Mouse (Mus musculus) CH12.LX (cell line): ENCODE measurements around the gene Camkk2. TPM values are rescaled to one million over a fixed set of nuclear protein-coding genes. Genes with fewer than 3 reads are reported as not detected.

Experiments used
- DNase-seq: peaks from one replicate; pipeline ENCODE4 v3.0.0-alpha.2; 2013; ENCODE audit errors: extremely low read depth
- H3K27ac ChIP-seq: 2 replicates; pipeline ENCODE4 v1.5.1; 2012; ENCODE audit warnings: low read depth, mild to moderate bottlenecking, control low read depth, moderate library complexity; ENCODE audit not compliant: insufficient read depth
- H3K27me3 ChIP-seq: replicated peaks from 2 replicates; pipeline ENCODE3; 2012; ENCODE audit warnings: inconsistent platforms
- H3K36me3 ChIP-seq, 2 experiments: replicated peaks in 1 of 2; 2 replicates each; pipeline versions ENCODE3 to v1.6.1; 2012; ENCODE audit warnings: inconsistent platforms in 1 of 2, low read length in 1 of 2, mild to moderate bottlenecking in 1 of 2, mixed read lengths in 1 of 2, moderate library complexity in 1 of 2; ENCODE audit not compliant: control insufficient read depth in 1 of 2, insufficient read depth in 1 of 2
- H3K4me1 ChIP-seq, 2 experiments: 2 replicates each; pipeline ENCODE4 v1.6.1; 2012; ENCODE audit warnings: inconsistent platforms in 1 of 2, moderate library complexity in 1 of 2; ENCODE audit not compliant: insufficient read depth in 2 of 2, control insufficient read depth in 1 of 2
- H3K4me2 ChIP-seq: 2 replicates; pipeline ENCODE4 v1.6.1; 2012; ENCODE audit warnings: low read depth, mild to moderate bottlenecking, control low read depth; ENCODE audit not compliant: poor library complexity, insufficient read depth, severe bottlenecking
- H3K4me3 ChIP-seq, 3 experiments: fragments of 150-350 bp in 1 of 3; sonication (generic) in 1 of 3; replicated peaks in 1 of 3; 2 replicates each; pipeline versions ENCODE3 to v1.5.1; 2011 to 2012; ENCODE audit warnings: low read depth in 2 of 3, low read length in 2 of 3, mild to moderate bottlenecking in 2 of 3, moderate library complexity in 2 of 3, control low read depth in 1 of 3, improper control_type of control experiment in 1 of 3, inconsistent platforms in 1 of 3, mixed read lengths in 1 of 3; ENCODE audit not compliant: poor library complexity in 1 of 3
- H3K79me2 ChIP-seq: replicated peaks from 2 replicates; pipeline ENCODE4 v1.6.1; 2012; ENCODE audit warnings: mild to moderate bottlenecking, moderate library complexity; ENCODE audit not compliant: control insufficient read depth, poor library complexity, insufficient read depth, severe bottlenecking; ENCODE audit errors: extremely low read depth
- H3K9ac ChIP-seq: 2 replicates; pipeline ENCODE4 v1.6.1; 2012; ENCODE audit warnings: low read depth, mild to moderate bottlenecking, control low read depth, moderate library complexity; ENCODE audit not compliant: insufficient read depth
- H3K9me3 ChIP-seq: replicated peaks from 2 replicates; pipeline ENCODE3; 2012; ENCODE audit warnings: low read length, inconsistent platforms, mixed read lengths
- BHLHE40 ChIP-seq: IDR thresholded peaks from 2 replicates; pipeline ENCODE4 v1.6.1; 2011; ENCODE audit warnings: mild to moderate bottlenecking, low read depth, low read length, improper control_type of control experiment
- CHD1 ChIP-seq: IDR thresholded peaks from 2 replicates; pipeline ENCODE4 v1.6.1; 2012; ENCODE audit warnings: low read depth, low read length, improper control_type of control experiment, inconsistent platforms
- CHD2 ChIP-seq: IDR thresholded peaks from 2 replicates; pipeline ENCODE4 v1.6.1; 2011; ENCODE audit warnings: low read length, improper control_type of control experiment
- EP300 ChIP-seq: IDR thresholded peaks from 2 replicates; pipeline ENCODE4 v1.6.1; 2011; ENCODE audit warnings: low read length, improper control_type of control experiment
- GABPA ChIP-seq: IDR thresholded peaks from 2 replicates; pipeline ENCODE4 v1.6.1; 2012; ENCODE audit warnings: low read depth, low read length, improper control_type of control experiment, inconsistent platforms; ENCODE audit not compliant: insufficient replicate concordance
- MAFK ChIP-seq: IDR thresholded peaks from 2 replicates; pipeline ENCODE4 v1.6.1; 2011; ENCODE audit warnings: low read length, improper control_type of control experiment; ENCODE audit not compliant: insufficient replicate concordance
- MAX ChIP-seq: IDR thresholded peaks from 2 replicates; pipeline ENCODE4 v1.6.1; 2011; ENCODE audit warnings: low read length, improper control_type of control experiment
- MAZ ChIP-seq: IDR thresholded peaks from 2 replicates; pipeline ENCODE4 v1.6.1; 2012; ENCODE audit warnings: low read depth, mild to moderate bottlenecking, inconsistent platforms, low read length, improper control_type of control experiment, moderate library complexity
- MEF2A ChIP-seq: IDR thresholded peaks from 2 replicates; pipeline ENCODE4 v1.6.1; 2014; ENCODE audit warnings: low read depth, mild to moderate bottlenecking, inconsistent platforms, low read length, improper control_type of control experiment, borderline replicate concordance
- MXI1 ChIP-seq: IDR thresholded peaks from 2 replicates; pipeline ENCODE4 v1.6.1; 2011; ENCODE audit warnings: mild to moderate bottlenecking, low read depth, low read length, improper control_type of control experiment
- MYC ChIP-seq: IDR thresholded peaks from 2 replicates; pipeline ENCODE4 v1.6.1; 2011; ENCODE audit warnings: low read depth, mild to moderate bottlenecking, improper control_type of control experiment, low read length
- NELFE ChIP-seq: IDR thresholded peaks from 2 replicates; pipeline ENCODE4 v1.6.1; 2011; ENCODE audit warnings: low read depth, low read length, improper control_type of control experiment
- NRF1 ChIP-seq: IDR thresholded peaks from 2 replicates; pipeline ENCODE4 v1.6.1; 2014; ENCODE audit warnings: low read depth, mild to moderate bottlenecking, inconsistent platforms, low read length, improper control_type of control experiment, moderate library complexity
- POLR2A ChIP-seq: IDR thresholded peaks from 2 replicates; pipeline ENCODE4 v1.6.1; 2011; ENCODE audit warnings: low read depth, mild to moderate bottlenecking, improper control_type of control experiment, low read length
- POLR2AphosphoS2 ChIP-seq: IDR thresholded peaks from 2 replicates; pipeline ENCODE4 v1.6.1; 2011; ENCODE audit warnings: low read depth, low read length, improper control_type of control experiment
- RCOR1 ChIP-seq: conservative IDR thresholded peaks from 2 replicates; pipeline ENCODE4 v1.6.1; 2012; ENCODE audit warnings: low read depth, mild to moderate bottlenecking, inconsistent platforms, low read length, improper control_type of control experiment
- SIN3A ChIP-seq: IDR thresholded peaks from 2 replicates; pipeline ENCODE4 v1.6.1; 2012; ENCODE audit warnings: low read length, improper control_type of control experiment, inconsistent platforms
- TBP ChIP-seq: conservative IDR thresholded peaks from 2 replicates; pipeline ENCODE4 v1.6.1; 2011; ENCODE audit warnings: low read depth, low read length, improper control_type of control experiment
- TCF12 ChIP-seq: IDR thresholded peaks from 2 replicates; pipeline ENCODE4 v1.6.1; 2014; ENCODE audit warnings: low read depth, mild to moderate bottlenecking, inconsistent platforms, low read length, improper control_type of control experiment
- UBTF ChIP-seq: IDR thresholded peaks from 2 replicates; pipeline ENCODE4 v1.6.1; 2012; ENCODE audit warnings: low read depth, mild to moderate bottlenecking, inconsistent platforms, low read length, improper control_type of control experiment, moderate library complexity
- USF1 ChIP-seq: IDR thresholded peaks from 2 replicates; pipeline ENCODE4 v1.6.1; 2014; ENCODE audit warnings: low read depth, mild to moderate bottlenecking, inconsistent platforms, low read length, improper control_type of control experiment
- USF2 ChIP-seq: conservative IDR thresholded peaks from 2 replicates; pipeline ENCODE4 v1.6.1; 2011; ENCODE audit warnings: low read depth, low read length, improper control_type of control experiment
- ZKSCAN1 ChIP-seq: IDR thresholded peaks from 2 replicates; pipeline ENCODE4 v1.6.1; 2012; ENCODE audit warnings: low read depth, inconsistent platforms, low read length, improper control_type of control experiment, borderline replicate concordance
- ZMIZ1 ChIP-seq: IDR thresholded peaks from 2 replicates; pipeline ENCODE4 v1.6.1; 2012; ENCODE audit warnings: low read depth, mild to moderate bottlenecking, inconsistent platforms, low read length, improper control_type of control experiment
- ZNF384 ChIP-seq: IDR thresholded peaks from 2 replicates; pipeline ENCODE4 v1.6.1; 2012; ENCODE audit warnings: low read depth, low read length, improper control_type of control experiment, inconsistent platforms
- dilution Hi-C: fragments of 300-500 bp; cut with MboI; formaldehyde crosslinking; loops from 2 replicates; pipeline ENCODE4 v1.14.3; 2020; ENCODE audit warnings: low sequenced_read_pairs; ENCODE audit not compliant: extremely low pct_unique_long_range_greater_than_20kb, extremely low pct_ligation_motif_present
- in situ Hi-C: fragments of 300-500 bp; cut with MboI; formaldehyde crosslinking; loops from 3 replicates; pipeline ENCODE4 v1.14.3; 2019; ENCODE audit warnings: low sequenced_read_pairs, low pct_ligation_motif_present, low pct_unique_long_range_greater_than_20kb, mixed read lengths
- polyA plus RNA-seq: library from polyadenylated mRNA; unstranded; fragments of >175 nt; gene quantifications from 2 replicates; pipeline ENCODE4 v1.2.1, GENCODE M21; 2012; ENCODE audit warnings: low read depth; ENCODE audit not compliant: insufficient read length
- total RNA-seq, 2 experiments: library from RNA; depleted of rRNA; stranded (reverse); fragments of 300-350 nt in 1 of 2; fragments of >200 nt in 1 of 2; gene quantifications; 2 replicates each; pipeline ENCODE4 v1.2.3; 2012 to 2014

Gene Camkk2
- total and polyA plus RNA-seq, 3 experiments, result 8.6 to 12.7 (median 12.3) TPM

DNA sequence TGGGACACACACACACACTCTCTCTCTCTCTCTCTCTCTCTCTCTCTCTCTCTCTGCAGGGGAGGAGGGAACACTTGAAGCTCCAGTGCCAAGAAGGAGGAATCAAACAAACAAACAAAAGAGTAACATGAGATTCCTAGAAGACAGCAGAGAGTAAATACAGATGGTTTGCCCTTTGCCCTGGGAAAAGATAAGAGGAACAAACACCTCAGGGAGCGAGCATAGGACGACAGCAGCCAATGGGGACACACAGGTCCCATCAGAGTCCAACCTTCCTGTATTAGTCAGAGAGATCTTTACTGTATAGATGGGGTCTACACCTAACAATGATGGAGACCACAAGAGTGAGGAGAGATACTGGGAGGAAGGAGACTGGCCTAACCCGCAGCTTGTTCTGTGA, 18.7 kb upstream of the Camkk2 start:
- Histone ChIP-seq H3K4me1 (peaks cover 0 to 54% of the 10 kb centered on the region in 2 experiments; a peak in 2 of 4 replicates), H3K9me3 (no peaks in the 10 kb centered on the region), H3K36me3 (peaks cover 79 to 89% of the 10 kb centered on the region in 2 experiments), H3K4me3 (no peak overlapping the region), H3K4me2 (no peak overlapping the region), H3K9ac (no peak overlapping the region), H3K27me3 (no peaks in the 10 kb centered on the region), H3K27ac (no peak overlapping the region), H3K79me2 (0 out of 2 replicates have a peak, but pooled peaks cover 5% of the 10 kb centered on the region)
- dilution Hi-C loops, result no loop called here
- no peak for TF ChIP-seq TCF12
- TF ChIP-seq TBP, result no peak
- TF ChIP-seq GABPA, result no peak
- no peak for TF ChIP-seq USF1
- no peak for TF ChIP-seq POLR2A
- TF ChIP-seq NELFE, result no peak
- no peak for TF ChIP-seq EP300
- no peak for TF ChIP-seq USF2
- no peak for TF ChIP-seq MYC
- no peak for TF ChIP-seq MAFK
- no peak for TF ChIP-seq MXI1
- no peak for TF ChIP-seq POLR2AphosphoS2
- TF ChIP-seq CHD2, result no peak
- no peak for TF ChIP-seq RCOR1
- TF ChIP-seq MAX, result no peak
- TF ChIP-seq NRF1, result no peak
- in situ Hi-C loops, result no loop called here
- no peak for DNase-seq

DNA sequence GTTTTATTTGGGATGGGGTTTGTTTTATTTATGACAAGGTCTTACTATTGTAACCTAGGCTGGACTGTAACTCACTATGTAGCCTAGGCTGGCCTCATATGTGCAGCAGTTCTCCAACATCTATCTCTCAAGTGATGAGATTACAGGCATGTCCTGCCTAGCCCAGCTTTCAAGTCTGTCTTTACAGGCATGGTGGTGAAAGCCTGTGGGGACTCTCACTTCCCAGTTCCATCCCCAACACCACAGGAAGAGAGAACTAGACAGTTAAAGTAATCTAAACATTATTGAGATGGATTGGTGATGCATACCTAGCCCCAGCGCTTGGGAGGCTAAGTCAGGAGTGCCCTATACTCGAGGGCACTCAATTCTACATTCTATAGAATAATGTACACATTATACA, 9.5 kb upstream of the Camkk2 start:
- H3K9ac ChIP-seq, result no peak overlapping the region
- peaks cover 0 to 27% of the 10 kb centered on the region in 2 experiments; a peak in 2 of 4 replicates for H3K4me1 ChIP-seq
- no peak overlapping the region for H3K4me2 ChIP-seq
- no peaks in the 10 kb centered on the region for H3K27me3 ChIP-seq
- dilution Hi-C loops (no loop called here), in situ Hi-C loops (no loop called here)
- TF ChIP-seq ZKSCAN1, result no peak
- TF ChIP-seq EP300, result no peak
- no peak for TF ChIP-seq MAZ
- TF ChIP-seq USF2, result no peak
- no peak for TF ChIP-seq GABPA
- TF ChIP-seq RCOR1, result no peak
- TF ChIP-seq MXI1, result no peak
- no peak for TF ChIP-seq CHD2
- no peak for TF ChIP-seq ZMIZ1
- no peak for TF ChIP-seq BHLHE40
- no peak for TF ChIP-seq MEF2A
- no peak for TF ChIP-seq UBTF
- no peak for TF ChIP-seq NRF1
- TF ChIP-seq ZNF384, result no peak
- no peak for TF ChIP-seq MAX
- no peak for TF ChIP-seq SIN3A
- no peak for TF ChIP-seq CHD1
- no peak for TF ChIP-seq POLR2A
- no peak overlapping the region for H3K27ac ChIP-seq
- no peak overlapping the region for H3K4me3 ChIP-seq
- no peaks in the 10 kb centered on the region for H3K9me3 ChIP-seq
- peaks cover 35 to 70% of the 10 kb centered on the region in 2 experiments for H3K36me3 ChIP-seq
- no peak for DNase-seq
- no peaks in the 10 kb centered on the region for H3K79me2 ChIP-seq
